Mouse (Mus musculus) lung, embryonic 14.5 days (tissue): Measurements from ENCODE around the gene Bhlhe23. TPM values are rescaled to one million over a fixed set of nuclear protein-coding genes. Genes with fewer than 3 reads are reported as not detected.
A peak's percentile ranks its signal among the peaks of the same experiment; 100 is the strongest.

ENCODE experiments used
- ATAC-seq: fragments of 200-750 bp; cut with Nextera tagmentation; 2 replicates; pipeline ENCODE4 v1.8.0; 2017; ENCODE audit warnings: mild to moderate bottlenecking, moderate TSS enrichment, moderate library complexity; ENCODE audit not compliant: insufficient read depth
- DNase-seq: peaks from one replicate; pipeline ENCODE4 v3.0.0-alpha.2; 2015
- H3K27ac ChIP-seq: fragments of 300-500 bp; sonication (generic); 2 replicates; pipeline ENCODE4 v1.5.1; 2014; ENCODE audit warnings: low read depth, mild to moderate bottlenecking, moderate library complexity
- H3K27me3 ChIP-seq: fragments of 300-500 bp; sonication (generic); 2 replicates; pipeline ENCODE4 v1.6.1; 2014; ENCODE audit warnings: low read length, control low read depth; ENCODE audit not compliant: insufficient read depth
- H3K36me3 ChIP-seq: fragments of 300-500 bp; sonication (generic); 2 replicates; pipeline ENCODE4 v1.6.1; 2014; ENCODE audit warnings: control low read depth; ENCODE audit not compliant: insufficient read depth
- H3K4me1 ChIP-seq: fragments of 300-500 bp; sonication (generic); 2 replicates; pipeline ENCODE4 v1.6.1; 2014; ENCODE audit warnings: antibody characterized with exemption, control low read depth; ENCODE audit not compliant: insufficient read depth
- H3K4me2 ChIP-seq: fragments of 300-500 bp; sonication (generic); 2 replicates; pipeline ENCODE4 v1.6.1; 2014; ENCODE audit warnings: mild to moderate bottlenecking
- H3K4me3 ChIP-seq: fragments of 300-500 bp; sonication (generic); 2 replicates; pipeline ENCODE4 v1.5.1; 2014; ENCODE audit warnings: low read depth, low read length
- H3K9ac ChIP-seq: fragments of 300-500 bp; sonication (generic); 2 replicates; pipeline ENCODE4 v1.6.1; 2014
- H3K9me3 ChIP-seq: fragments of 300-500 bp; sonication (generic); 2 replicates; pipeline ENCODE4 v1.6.1; 2016; ENCODE audit warnings: low read depth, low read length, control low read depth
- CTCF ChIP-seq: IDR thresholded peaks from 2 replicates; pipeline ENCODE4 v1.5.1; 2016; ENCODE audit warnings: antibody characterized with exemption, low read depth
- WGBS: fragments of 180-500 bp; shearing (Covaris S2); extraction: QIAGEN DNeasy Blood & Tissue Kit; methylation state at CpG from one replicate; pipeline ENCODE4 v1.1.7; 2014; 5-methylcytosine and 5-hydroxymethylcytosine counted together
- polyA plus RNA-seq: library from polyadenylated mRNA; unstranded; fragments of >200 nt; fragmentation: Nextera tagmentation; extraction: Ambion mirVana; gene quantifications from 2 replicates; pipeline ENCODE4 v1.2.1, GENCODE M21; 2014

Gene Bhlhe23
- polyA plus RNA-seq, 1 experiment from 2014 or later, result not detected

GRCm38 (mm10) chr2:180775641-180776040 lies 1.1 kb downstream of the Bhlhe23 start:
- no peak for TF ChIP-seq CTCF
- Histone ChIP-seq H3K9me3 (no peaks in the 10 kb centered on the region), H3K9ac (no peak overlapping the region), H3K36me3 (no peaks in the 10 kb centered on the region), H3K4me2 (no peak overlapping the region), H3K4me1 (no peaks in the 10 kb centered on the region), H3K27me3 (peaks cover 72% of the 10 kb centered on the region), H3K27ac (no peak overlapping the region), H3K4me3 (no peak overlapping the region)
- ATAC-seq (no peak), DNase-seq (no peak)
- 5% methylated on average over 15 of the region's 15 CpGs for WGBS

GRCm38 (mm10) chr2:180775223-180775622 lies 1.5 kb downstream of the Bhlhe23 start:
- 5% methylated on average over 12 of the region's 12 CpGs for WGBS
- Histone ChIP-seq H3K9me3 (no peaks in the 10 kb centered on the region), H3K4me1 (no peaks in the 10 kb centered on the region), H3K36me3 (no peaks in the 10 kb centered on the region), H3K9ac (no peak overlapping the region), H3K4me2 (no peak overlapping the region), H3K27me3 (peaks cover 74% of the 10 kb centered on the region), H3K4me3 (no peak overlapping the region), H3K27ac (no peak overlapping the region)
- no peak for TF ChIP-seq CTCF
- DNase-seq (no peak), ATAC-seq (no peak)

- 63% methylated on average over 7 of the region's 7 CpGs for WGBS
- H3K27ac ChIP-seq, result no peak overlapping the region
- no peak for TF ChIP-seq CTCF
- no peak overlapping the region for H3K9ac ChIP-seq
- H3K9me3 ChIP-seq, result no peaks in the 10 kb centered on the region
- no peak for ATAC-seq
- H3K4me1 ChIP-seq, result no peaks in the 10 kb centered on the region
- no peak overlapping the region for H3K4me2 ChIP-seq
- no peaks in the 10 kb centered on the region for H3K36me3 ChIP-seq
- H3K4me3 ChIP-seq, result no peak overlapping the region
- 0 out of 2 replicates have a peak, but pooled peaks cover 3% of the 10 kb centered on the region for H3K27me3 ChIP-seq
- DNase-seq, result no peak
Observed at GRCm38 (mm10) chr2:180765713-180766112, 11.0 kb downstream of the Bhlhe23 start.

GRCm38 (mm10) chr2:180764986-180765385 lies 11.7 kb downstream of the Bhlhe23 start:
- H3K4me3 ChIP-seq, result no peak overlapping the region
- H3K27me3 ChIP-seq, result no peaks in the 10 kb centered on the region
- ATAC-seq (no peak), DNase-seq (no peak)
- H3K4me1 ChIP-seq, result no peaks in the 10 kb centered on the region
- no peaks in the 10 kb centered on the region for H3K36me3 ChIP-seq
- no peaks in the 10 kb centered on the region for H3K9me3 ChIP-seq
- H3K4me2 ChIP-seq, result no peak overlapping the region
- H3K9ac ChIP-seq, result no peak overlapping the region
- H3K27ac ChIP-seq, result no peak overlapping the region
- WGBS, result 74% methylated on average over 11 of the region's 11 CpGs
- TF ChIP-seq CTCF, result no peak

- H3K9ac ChIP-seq, result no peak overlapping the region
- WGBS, result 45% methylated on average over 15 of the region's 15 CpGs
- TF ChIP-seq CTCF, result no peak
- H3K9me3 ChIP-seq, result no peaks in the 10 kb centered on the region
- no peaks in the 10 kb centered on the region for H3K36me3 ChIP-seq
- no peaks in the 10 kb centered on the region for H3K27me3 ChIP-seq
- DNase-seq (no peak), ATAC-seq (no peak)
- H3K4me2 ChIP-seq, result no peak overlapping the region
- H3K27ac ChIP-seq, result no peak overlapping the region
- H3K4me1 ChIP-seq, result no peaks in the 10 kb centered on the region
- H3K4me3 ChIP-seq, result no peak overlapping the region
Observed at GRCm38 (mm10) chr2:180758513-180759263, 18.0 kb downstream of the Bhlhe23 start.

- H3K4me3 ChIP-seq, result no peak overlapping the region
- H3K9me3 ChIP-seq, result no peaks in the 10 kb centered on the region
- TF ChIP-seq CTCF, result no peak
- H3K27me3 ChIP-seq, result no peaks in the 10 kb centered on the region
- no peak for ATAC-seq
- 26% methylated on average over 2 of the region's 2 CpGs for WGBS
- H3K36me3 ChIP-seq, result no peaks in the 10 kb centered on the region
- no peaks in the 10 kb centered on the region for H3K4me1 ChIP-seq
- H3K4me2 ChIP-seq, result no peak overlapping the region
- no peak for DNase-seq
- no peak overlapping the region for H3K27ac ChIP-seq
- no peak overlapping the region for H3K9ac ChIP-seq
Observed at GRCm38 (mm10) chr2:180756786-180757185, 19.9 kb downstream of the Bhlhe23 start.

GRCm38 (mm10) chr2:180755896-180756295 lies 20.8 kb downstream of the Bhlhe23 start:
- DNase-seq, result peak; percentile 89
- WGBS, result 3% methylated on average over 8 of the region's 8 CpGs
- no peak overlapping the region for H3K4me3 ChIP-seq
- TF ChIP-seq CTCF, result no peak
- no peak; the same call in 1 of the 2 replicates for ATAC-seq
- no peaks in the 10 kb centered on the region for H3K9me3 ChIP-seq
- H3K27ac ChIP-seq, result no peak overlapping the region
- no peak overlapping the region for H3K9ac ChIP-seq
- H3K36me3 ChIP-seq, result no peaks in the 10 kb centered on the region
- no peaks in the 10 kb centered on the region for H3K4me1 ChIP-seq
- no peaks in the 10 kb centered on the region for H3K27me3 ChIP-seq
- no peak overlapping the region for H3K4me2 ChIP-seq
